Mouse (Mus musculus): ENCODE data around the gene Cybrd1. TPM values are rescaled to one million over a fixed set of nuclear protein-coding genes. Genes with fewer than 3 reads are reported as not detected.

Gene Cybrd1
- polyA plus RNA-seq, 1 experiment: not detected

DNA sequence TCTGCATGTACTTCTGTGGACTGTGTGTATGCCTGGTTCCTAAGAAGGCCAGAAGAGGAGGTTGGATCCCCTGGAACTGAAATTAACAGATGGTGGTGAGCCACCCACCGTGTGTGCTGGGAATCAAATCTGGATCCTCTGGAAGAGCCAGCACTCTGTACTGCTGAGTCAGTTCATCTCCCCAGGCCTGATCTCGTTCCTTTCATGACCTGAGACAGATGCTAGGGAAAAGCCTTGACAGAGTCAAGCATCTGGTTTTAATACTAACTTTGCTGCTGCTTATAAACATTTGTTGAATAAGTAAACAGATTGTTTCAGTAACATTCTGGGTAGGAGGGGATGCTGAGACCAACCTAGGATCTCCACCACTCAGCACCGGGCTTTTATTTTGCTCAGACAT, 9.2 kb upstream of the Cybrd1 start:
- Histone ChIP-seq H3K4me1 (ENCODE audit: control insufficient read depth, insufficient read depth, insufficient read length, low read length) (no peaks in the 10 kb centered on the region), H3K4me3 (ENCODE audit: insufficient read depth, low read depth, low read length) (no peak overlapping the region), H3K27ac (replicated peaks; ENCODE audit: low read depth, low read length) (no peak overlapping the region)

DNA sequence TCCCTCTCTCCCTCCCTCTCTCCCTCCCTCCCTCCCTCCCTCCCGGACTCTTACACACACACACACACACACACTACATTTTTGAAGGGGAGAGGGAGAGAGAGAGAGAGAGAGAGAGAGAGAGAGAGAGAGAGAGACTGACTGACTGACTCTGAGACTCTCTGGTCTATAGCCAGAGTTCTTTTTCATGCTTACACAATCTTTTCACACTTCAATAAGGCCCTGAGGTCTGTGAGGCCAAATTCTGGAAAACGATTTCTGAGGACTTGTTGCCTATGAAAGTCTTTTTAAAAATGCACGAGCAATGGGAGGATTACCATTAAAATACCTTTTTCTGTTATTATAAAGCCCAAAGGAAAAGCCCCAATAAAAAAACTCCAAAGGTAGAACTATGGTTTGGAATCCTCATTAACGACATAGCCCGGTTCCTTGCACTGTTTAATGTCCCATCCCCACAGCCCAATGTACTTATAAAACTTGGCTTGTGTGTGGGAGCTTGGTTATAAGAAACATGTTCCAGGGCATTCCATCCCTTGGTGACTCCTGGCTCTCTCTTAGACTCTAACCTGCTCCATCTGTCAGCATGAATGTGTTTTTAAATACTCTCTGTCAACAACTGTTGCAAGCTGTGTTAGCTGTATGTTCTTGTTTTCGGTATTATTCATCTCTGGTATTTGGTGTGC, 4.1 kb upstream of the Cybrd1 start:
- Histone ChIP-seq H3K4me1 (ENCODE audit: control insufficient read depth, insufficient read depth, insufficient read length, low read length) (no peaks in the 10 kb centered on the region), H3K27ac (replicated peaks; ENCODE audit: low read depth, low read length) (no peak overlapping the region), H3K4me3 (ENCODE audit: insufficient read depth, low read depth, low read length) (no peak overlapping the region)

DNA sequence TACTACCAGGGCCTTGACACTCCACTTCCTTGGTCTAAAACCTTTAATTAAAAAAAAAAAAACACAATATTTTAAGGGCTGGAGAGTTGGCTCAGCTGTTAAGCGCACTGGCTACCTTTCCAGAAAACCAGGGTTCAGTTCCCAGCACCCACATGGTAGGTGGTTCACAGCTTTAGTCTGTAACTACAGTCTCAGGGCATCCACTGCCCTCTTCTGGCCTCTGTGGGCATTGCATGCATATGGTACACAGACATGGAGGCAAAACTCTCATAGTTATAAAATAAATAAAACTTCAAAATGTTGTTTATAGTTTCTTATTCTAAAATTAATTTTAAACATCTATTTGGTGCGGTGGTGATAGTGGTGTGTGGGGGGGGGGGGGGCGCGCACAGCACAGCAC, 1.6 kb upstream of the Cybrd1 start:
- H3K4me3 ChIP-seq (ENCODE audit: insufficient read depth, low read depth, low read length): no peak overlapping the region

DNA sequence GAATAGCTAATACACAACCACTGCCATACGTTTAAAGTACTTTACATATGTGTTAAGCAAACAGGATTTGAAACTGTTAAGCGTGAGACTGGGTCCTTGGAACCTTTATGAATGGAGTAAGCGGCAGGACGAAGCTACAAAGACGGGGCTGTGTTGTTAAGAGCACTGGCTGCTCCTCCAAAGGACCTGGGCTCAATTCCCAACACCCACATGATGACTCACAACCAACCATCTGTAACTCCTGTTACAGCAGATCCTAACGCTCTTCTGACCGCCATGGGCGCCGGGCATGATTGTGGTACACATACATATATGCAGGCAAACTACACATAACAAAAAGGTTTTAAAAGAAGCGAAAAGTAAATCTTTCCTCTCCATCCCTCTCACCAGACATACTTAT, 3.1 kb downstream of the Cybrd1 start:
- Histone ChIP-seq H3K27ac (replicated peaks; ENCODE audit: low read depth, low read length) (no peak overlapping the region), H3K4me1 (ENCODE audit: control insufficient read depth, insufficient read depth, insufficient read length, low read length) (no peaks in the 10 kb centered on the region), H3K4me3 (ENCODE audit: insufficient read depth, low read depth, low read length) (no peak overlapping the region)

More for the DNA sequence above, 1.6 kb upstream of the Cybrd1 start:
- H3K27ac ChIP-seq (replicated peaks; ENCODE audit: low read depth, low read length): no peak overlapping the region
- no peaks in the 10 kb centered on the region for H3K4me1 ChIP-seq (ENCODE audit: control insufficient read depth, insufficient read depth, insufficient read length, low read length)

DNA sequence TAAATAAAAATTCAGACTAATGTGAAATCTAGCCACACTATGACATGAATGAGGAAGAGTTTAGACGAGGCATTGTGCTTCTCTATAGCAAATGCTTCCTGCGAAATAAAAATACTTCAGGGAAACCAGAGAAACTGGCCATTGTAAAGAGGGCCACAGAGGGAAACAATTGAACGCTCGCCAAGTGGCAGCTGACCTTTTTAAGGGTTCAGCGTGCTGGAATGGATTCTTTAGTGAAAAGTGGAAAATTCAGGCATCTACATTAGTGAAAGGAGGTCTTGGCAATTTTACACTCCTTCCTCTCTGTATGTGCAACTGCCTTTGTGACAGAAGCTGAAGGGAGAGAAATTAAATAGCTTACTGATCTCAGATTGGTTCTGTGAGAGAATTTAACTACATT, 3.7 kb downstream of the Cybrd1 start:
- no peaks in the 10 kb centered on the region for H3K4me1 ChIP-seq (ENCODE audit: control insufficient read depth, insufficient read depth, insufficient read length, low read length)
- H3K27ac ChIP-seq (replicated peaks; ENCODE audit: low read depth, low read length): no peak overlapping the region
- H3K4me3 ChIP-seq (ENCODE audit: insufficient read depth, low read depth, low read length): no peak overlapping the region

DNA sequence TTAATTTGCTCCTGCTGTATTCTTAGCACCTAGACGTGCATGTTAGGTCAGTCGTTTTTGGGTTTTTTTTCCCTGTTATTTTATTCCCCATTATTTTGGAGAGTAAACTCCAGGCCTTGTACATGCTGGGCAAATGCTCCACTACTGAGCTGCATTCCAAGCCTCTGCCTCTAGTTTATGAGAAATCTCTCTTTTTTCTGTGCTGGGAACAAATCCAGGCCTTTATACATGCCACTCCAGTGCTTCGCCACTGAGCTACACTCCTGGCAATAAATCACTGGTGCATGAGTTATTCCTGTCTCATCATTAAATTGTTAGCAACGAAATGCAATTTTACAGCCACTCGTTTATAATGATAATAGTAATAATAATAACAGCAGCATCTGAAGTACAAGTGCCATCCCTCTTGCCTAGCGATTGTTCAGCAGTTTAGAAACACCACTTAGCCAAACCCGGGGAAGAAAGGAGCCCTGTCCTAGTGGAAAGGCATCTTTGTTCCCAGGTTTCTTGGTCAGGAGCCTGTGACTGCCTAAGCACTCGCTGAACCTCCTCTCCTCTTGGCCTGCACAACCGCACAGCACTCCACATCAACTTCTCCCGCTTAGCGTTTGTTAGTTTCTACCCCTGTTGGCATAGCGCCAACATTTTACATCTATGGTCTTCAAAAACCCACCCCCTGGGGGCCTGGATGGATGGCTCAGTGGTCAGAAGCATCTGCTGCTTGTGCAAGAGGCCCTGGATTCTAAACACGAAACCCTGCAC, 4.7 kb downstream of the Cybrd1 start:
- H3K4me3 ChIP-seq (ENCODE audit: insufficient read depth, low read depth, low read length): no peak overlapping the region
- no peak overlapping the region for H3K27ac ChIP-seq (replicated peaks; ENCODE audit: low read depth, low read length)
- H3K4me1 ChIP-seq (ENCODE audit: control insufficient read depth, insufficient read depth, insufficient read length, low read length): no peaks in the 10 kb centered on the region

DNA sequence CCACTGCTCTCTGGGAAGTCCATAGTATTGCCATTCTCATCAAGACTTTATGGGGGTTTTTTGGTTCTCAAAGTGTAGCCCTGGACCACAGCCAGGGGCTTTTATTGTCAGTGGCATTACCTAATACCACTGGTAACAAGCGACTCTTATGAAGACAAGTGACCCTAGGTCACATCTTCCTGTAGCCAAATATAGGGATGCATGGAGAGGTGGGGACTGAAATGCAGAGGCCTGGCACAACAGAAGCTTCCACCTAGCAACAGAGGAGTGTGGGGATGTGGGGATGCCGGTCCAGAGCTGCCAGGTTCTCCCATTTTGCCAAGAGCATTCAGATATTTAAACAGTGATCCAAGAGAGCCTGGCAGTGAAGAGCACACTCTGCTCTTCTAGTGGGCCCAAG, 5.9 kb downstream of the Cybrd1 start:
- no peak overlapping the region for H3K4me3 ChIP-seq (ENCODE audit: insufficient read depth, low read depth, low read length)
- H3K27ac ChIP-seq (replicated peaks; ENCODE audit: low read depth, low read length): no peak overlapping the region
- no peaks in the 10 kb centered on the region for H3K4me1 ChIP-seq (ENCODE audit: control insufficient read depth, insufficient read depth, insufficient read length, low read length)

DNA sequence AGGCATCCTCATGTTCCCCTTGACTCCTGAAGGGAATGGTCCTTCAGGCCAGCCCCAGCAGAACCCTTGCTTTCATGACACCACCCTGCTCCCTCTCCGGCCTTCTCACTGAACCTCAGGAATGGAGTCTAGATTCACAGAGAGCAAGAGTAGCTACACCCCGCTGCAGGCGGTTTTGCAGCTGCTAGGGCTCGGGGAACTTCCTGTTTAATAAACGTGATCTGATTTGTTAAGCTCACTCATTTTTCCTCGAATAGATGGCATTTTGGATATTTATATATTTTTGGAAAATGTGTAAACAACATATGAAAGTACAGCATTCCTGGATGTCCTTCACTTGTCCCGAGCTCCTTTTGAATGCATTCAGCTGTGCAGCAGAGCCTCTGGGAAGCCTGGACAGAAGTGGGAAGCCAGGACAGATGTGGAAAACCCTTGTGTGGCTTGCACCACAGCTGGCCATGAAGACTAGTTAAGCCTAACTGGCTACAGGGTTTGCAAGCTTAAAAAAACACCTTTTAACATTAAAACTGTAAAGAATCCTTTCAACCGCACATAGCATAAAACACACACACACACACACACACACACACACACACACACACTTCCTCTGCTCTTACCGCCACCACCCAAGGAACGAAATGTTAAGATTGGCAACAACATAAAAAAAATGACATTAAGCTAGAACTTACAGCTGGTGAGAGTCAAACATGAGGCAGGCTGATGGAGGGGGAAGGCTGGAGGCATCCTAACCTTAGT, 10.2 kb downstream of the Cybrd1 start:
- Histone ChIP-seq H3K27ac (replicated peaks; ENCODE audit: low read depth, low read length) (no peak overlapping the region), H3K4me1 (ENCODE audit: control insufficient read depth, insufficient read depth, insufficient read length, low read length) (no peaks in the 10 kb centered on the region), H3K4me3 (ENCODE audit: insufficient read depth, low read depth, low read length) (no peak overlapping the region)

DNA sequence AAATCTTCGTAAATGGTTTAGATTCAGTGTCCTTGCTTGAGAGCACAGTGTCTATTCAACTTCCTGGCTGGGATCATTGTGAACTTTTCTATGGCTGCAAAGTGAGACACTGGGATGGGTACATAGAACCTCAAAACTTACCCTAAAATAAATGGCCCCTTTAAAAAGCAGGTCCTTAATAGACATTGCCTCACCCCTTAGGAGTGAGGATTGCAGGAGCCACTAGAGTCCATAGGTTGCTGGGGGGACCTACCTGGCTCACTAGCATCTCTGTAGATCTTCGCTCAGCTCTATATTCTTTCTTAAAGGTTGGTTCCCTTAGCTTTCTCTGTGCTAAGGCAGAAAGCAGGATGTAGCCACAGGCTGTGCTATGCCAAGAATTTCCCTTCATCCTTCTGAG, 12.6 kb downstream of the Cybrd1 start:
- Histone ChIP-seq H3K4me3 (ENCODE audit: insufficient read depth, low read depth, low read length) (no peak overlapping the region), H3K27ac (replicated peaks; ENCODE audit: low read depth, low read length) (no peak overlapping the region), H3K4me1 (ENCODE audit: control insufficient read depth, insufficient read depth, insufficient read length, low read length) (no peaks in the 10 kb centered on the region)

DNA sequence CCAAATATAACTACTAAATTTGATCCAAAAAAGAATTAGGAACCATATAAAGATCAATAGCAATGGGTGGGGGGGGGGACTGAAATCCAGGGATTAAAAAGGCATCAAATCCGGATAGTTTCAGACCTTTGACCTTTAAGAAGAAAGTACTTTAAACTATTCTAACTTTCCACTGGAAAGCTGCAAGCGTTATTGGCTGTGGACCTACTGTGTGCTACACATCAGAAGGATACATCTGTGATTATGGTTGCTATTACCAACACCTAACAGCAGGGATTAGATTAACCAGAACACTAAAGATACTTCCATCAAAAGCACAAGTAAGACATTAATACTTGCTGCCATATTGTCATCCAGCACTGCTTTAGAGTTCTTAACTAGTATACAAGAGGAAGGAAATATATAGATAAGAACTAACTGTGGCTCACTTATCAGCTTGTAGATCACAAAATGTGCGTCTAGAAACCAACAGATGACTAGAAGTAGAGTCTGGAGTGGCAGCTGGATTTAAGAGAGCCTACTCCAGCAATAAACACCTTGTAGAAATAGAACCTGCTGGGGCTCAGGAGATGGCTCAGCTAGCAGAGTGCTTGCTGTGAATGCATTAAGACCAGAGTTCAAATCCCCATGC, 14.3 kb downstream of the Cybrd1 start:
- H3K4me1 ChIP-seq (ENCODE audit: control insufficient read depth, insufficient read depth, insufficient read length, low read length): no peaks in the 10 kb centered on the region
- no peak overlapping the region for H3K4me3 ChIP-seq (ENCODE audit: insufficient read depth, low read depth, low read length)
- H3K27ac ChIP-seq (replicated peaks; ENCODE audit: low read depth, low read length): no peak overlapping the region

DNA sequence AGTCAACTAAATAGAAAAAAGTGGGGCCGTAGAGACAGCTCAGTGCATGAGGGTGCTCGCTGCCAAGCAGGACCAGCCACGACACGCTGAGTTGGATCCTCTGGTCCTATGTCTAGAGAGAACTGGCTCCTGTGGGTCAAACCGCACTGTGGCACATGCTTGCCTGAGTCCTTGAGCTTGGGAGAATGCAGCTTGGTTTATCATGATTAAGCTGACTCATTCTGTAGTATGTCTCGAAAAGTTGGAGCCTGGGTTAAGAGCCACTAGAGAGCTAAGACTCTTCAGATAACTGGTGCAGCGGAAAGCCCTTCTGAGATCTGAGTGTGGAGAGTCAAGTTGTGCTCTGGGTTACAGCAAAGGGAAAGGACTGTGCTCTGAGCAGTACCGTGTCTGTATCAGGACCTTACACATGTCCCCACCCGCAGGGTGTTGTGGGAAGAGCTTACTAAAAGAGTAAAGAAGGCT, 16.4 kb downstream of the Cybrd1 start:
- Histone ChIP-seq H3K27ac (replicated peaks; ENCODE audit: low read depth, low read length) (no peak overlapping the region), H3K4me3 (ENCODE audit: insufficient read depth, low read depth, low read length) (no peak overlapping the region), H3K4me1 (ENCODE audit: control insufficient read depth, insufficient read depth, insufficient read length, low read length) (no peaks in the 10 kb centered on the region)

DNA sequence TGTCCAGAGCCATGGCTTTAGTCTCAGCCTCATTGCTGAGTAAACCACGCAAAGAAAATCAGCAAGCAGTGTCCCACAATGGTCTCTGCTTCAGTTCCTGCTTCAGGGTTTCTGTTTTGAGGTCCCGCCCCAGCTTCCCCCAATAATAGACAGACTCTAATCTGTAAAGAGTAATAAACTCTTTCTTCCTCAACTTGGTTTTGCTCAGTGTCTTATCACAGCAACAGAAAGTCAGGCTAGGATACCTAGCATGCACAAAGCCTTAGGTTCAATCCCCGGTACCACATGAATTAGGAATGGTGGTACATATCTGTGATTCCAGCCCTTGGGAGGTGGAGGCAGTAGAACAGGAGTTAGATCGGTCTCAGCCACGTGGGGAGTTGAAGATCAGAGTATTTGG, 17.1 kb downstream of the Cybrd1 start:
- no peaks in the 10 kb centered on the region for H3K4me1 ChIP-seq (ENCODE audit: control insufficient read depth, insufficient read depth, insufficient read length, low read length)

DNA sequence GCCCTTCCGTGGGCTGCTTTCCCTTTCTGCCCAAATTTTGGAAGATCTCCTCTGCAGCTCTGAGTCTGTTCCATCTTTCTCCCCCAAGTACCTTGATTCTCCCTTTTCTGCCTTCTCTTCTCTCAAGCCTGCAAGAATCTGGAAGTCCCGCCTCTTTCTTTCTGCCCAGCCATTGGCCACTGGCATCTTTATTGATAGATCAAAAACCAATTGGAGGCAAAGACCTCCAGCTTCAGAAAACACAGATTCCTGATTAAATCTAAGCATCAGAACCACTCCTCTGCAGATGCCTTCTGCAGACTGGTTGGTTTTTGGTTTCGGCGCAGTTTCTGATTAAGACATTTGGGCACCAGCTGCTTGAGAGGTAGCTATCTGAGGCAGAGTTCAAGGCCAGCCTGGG, 22.9 kb downstream of the Cybrd1 start:
- Histone ChIP-seq H3K4me3 (ENCODE audit: insufficient read depth, low read depth, low read length) (no peak overlapping the region), H3K27ac (replicated peaks; ENCODE audit: low read depth, low read length) (no peak overlapping the region), H3K4me1 (ENCODE audit: control insufficient read depth, insufficient read depth, insufficient read length, low read length) (no peaks in the 10 kb centered on the region)

More for the DNA sequence above, 17.1 kb downstream of the Cybrd1 start:
- no peak overlapping the region for H3K4me3 ChIP-seq (ENCODE audit: insufficient read depth, low read depth, low read length)
- no peak overlapping the region for H3K27ac ChIP-seq (replicated peaks; ENCODE audit: low read depth, low read length)

DNA sequence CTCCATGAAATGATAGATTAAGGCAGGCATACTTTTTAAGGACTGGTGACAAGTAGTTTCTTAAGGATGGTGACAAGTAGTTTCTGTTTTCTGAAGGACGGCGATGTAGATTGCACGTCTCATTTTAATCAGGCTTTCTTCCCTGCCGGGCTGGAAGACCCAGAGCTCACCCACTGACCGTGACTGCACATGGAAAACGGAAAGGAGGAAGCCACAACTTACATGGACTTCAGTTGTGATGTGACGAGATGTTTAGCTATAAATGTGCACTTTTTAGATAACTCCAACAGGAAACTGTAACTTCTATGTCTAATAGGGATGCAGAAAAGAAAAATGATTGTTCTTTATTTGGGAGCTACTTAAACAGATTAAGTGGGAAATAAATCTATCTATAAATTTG, 24.7 kb downstream of the Cybrd1 start:
- H3K4me3 ChIP-seq (ENCODE audit: insufficient read depth, low read depth, low read length): no peak overlapping the region
- no peaks in the 10 kb centered on the region for H3K4me1 ChIP-seq (ENCODE audit: control insufficient read depth, insufficient read depth, insufficient read length, low read length)
- no peak overlapping the region for H3K27ac ChIP-seq (replicated peaks; ENCODE audit: low read depth, low read length)

DNA sequence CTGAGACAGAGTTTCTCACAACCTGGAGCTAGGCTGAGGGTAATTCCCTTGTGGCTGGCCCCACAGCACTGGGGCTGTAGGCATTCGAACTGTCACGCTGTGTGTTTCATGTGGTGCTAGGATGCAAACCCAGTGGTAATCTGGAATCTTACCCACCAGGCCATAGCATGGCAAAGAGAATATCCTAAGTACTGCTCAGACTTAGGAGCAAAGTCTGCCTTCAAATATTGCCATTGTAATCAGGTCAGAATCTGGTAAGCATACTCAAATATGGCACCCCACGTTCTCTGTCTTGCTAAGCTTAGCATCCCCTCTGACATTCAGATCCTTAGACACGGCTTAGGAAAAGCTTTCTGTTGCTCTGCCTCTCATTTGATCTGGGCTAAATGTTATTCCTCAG, 28.1 kb downstream of the Cybrd1 start:
- H3K27ac ChIP-seq (replicated peaks; ENCODE audit: low read depth, low read length): no peak overlapping the region
- no peaks in the 10 kb centered on the region for H3K4me1 ChIP-seq (ENCODE audit: control insufficient read depth, insufficient read depth, insufficient read length, low read length)
- no peak overlapping the region for H3K4me3 ChIP-seq (ENCODE audit: insufficient read depth, low read depth, low read length)
